Mouse (Mus musculus) liver, embryonic 15.5 days (tissue): ENCODE results near the gene Hps6. TPM values are rescaled to one million over a fixed set of nuclear protein-coding genes. Genes with fewer than 3 reads are reported as not detected.

Source experiments
- ATAC-seq: fragments of 200-750 bp; cut with Nextera tagmentation; 2 replicates; pipeline ENCODE4 v1.8.0; 2017; ENCODE audit warnings: moderate number of reproducible peaks, mild to moderate bottlenecking, moderate library complexity; ENCODE audit not compliant: insufficient read depth
- H3K27ac ChIP-seq: fragments of 300-500 bp; sonication (generic); replicated peaks from 2 replicates; pipeline ENCODE4 v1.5.1; 2015; ENCODE audit warnings: mild to moderate bottlenecking, inconsistent platforms
- H3K27me3 ChIP-seq: fragments of 300-500 bp; sonication (generic); 2 replicates; pipeline ENCODE4 v1.6.1; 2015; ENCODE audit warnings: mild to moderate bottlenecking, inconsistent platforms
- H3K36me3 ChIP-seq: fragments of 300-500 bp; sonication (generic); replicated peaks from 2 replicates; pipeline ENCODE4 v1.6.1; 2015; ENCODE audit warnings: moderate library complexity, mild to moderate bottlenecking, inconsistent platforms
- H3K4me1 ChIP-seq: fragments of 300-500 bp; sonication (generic); replicated peaks from 2 replicates; pipeline ENCODE4 v1.6.1; 2015; ENCODE audit warnings: inconsistent platforms
- H3K4me2 ChIP-seq: fragments of 300-500 bp; sonication (generic); 2 replicates; pipeline ENCODE4 v1.6.1; 2015; ENCODE audit warnings: moderate library complexity, mild to moderate bottlenecking, inconsistent platforms
- H3K4me3 ChIP-seq: fragments of 300-500 bp; sonication (generic); replicated peaks from 2 replicates; pipeline ENCODE4 v1.5.1; 2015; ENCODE audit warnings: mild to moderate bottlenecking, inconsistent platforms
- H3K9ac ChIP-seq: fragments of 300-500 bp; sonication (generic); 2 replicates; pipeline ENCODE4 v1.6.1; 2015; ENCODE audit warnings: moderate library complexity, mild to moderate bottlenecking, inconsistent platforms
- H3K9me3 ChIP-seq: fragments of 300-500 bp; sonication (generic); replicated peaks from 2 replicates; pipeline ENCODE4 v1.6.1; 2016; ENCODE audit warnings: inconsistent platforms
- WGBS: fragments of 180-500 bp; shearing (Covaris S2); methylation state at CpG from one replicate; pipeline ENCODE4 v1.1.7; 2015; ENCODE audit warnings: mixed read lengths; ENCODE audit not compliant: insufficient replicate concordance; 5-methylcytosine and 5-hydroxymethylcytosine counted together
- polyA plus RNA-seq: library from polyadenylated mRNA; unstranded; fragments of >200 nt; fragmentation: Nextera tagmentation; extraction: Ambion mirVana; gene quantifications from 2 replicates; pipeline ENCODE4 v1.2.1, GENCODE M21; 2015

Gene Hps6
- polyA plus RNA-seq, 1 experiment from 2014 or later = 3.2 TPM

- WGBS = 80% methylated on average over 10 of the region's 10 CpGs
These were observed 27.1 kb downstream of the Hps6 start for GRCm38 (mm10) chr19:46030196-46030983.

DNA sequence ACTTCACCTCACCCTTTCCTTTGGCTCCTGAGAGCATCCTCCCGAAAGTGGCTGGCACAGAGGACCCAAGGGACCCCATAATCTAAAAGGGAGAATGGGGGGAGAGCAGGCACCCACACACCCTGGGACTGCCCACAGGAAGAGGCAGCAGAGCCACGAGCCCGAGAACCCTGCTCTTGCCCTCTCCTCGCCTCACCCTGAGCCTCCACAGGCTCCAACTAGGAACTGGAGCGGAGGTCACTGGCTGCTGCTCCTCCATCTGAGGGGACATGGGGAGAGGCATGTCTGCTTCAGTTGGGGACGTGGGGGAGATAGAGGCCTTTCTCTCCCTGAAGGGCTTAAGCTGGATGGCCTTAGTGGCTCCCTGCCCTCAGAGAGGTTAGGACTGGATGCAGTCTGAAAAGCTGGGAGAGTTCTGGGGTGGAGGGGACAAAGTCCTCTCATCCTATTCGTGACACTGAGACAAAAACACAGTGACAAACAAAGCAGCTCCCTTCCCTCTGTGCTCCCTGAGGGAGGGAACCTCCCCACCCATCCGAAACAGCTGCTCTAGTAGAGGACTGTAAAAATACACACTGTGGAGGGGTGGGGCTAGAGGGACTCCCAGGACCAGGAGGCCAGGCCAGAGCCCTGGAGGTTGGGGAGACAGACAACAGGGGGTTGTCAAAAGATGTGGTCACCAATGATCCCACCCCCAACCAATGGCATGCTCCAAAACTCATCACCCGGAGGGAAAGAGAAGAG is 28.6 kb downstream of the Hps6 start:
- Histone ChIP-seq H3K9ac (no peak overlapping the region), H3K9me3 (no peaks in the 10 kb centered on the region), H3K4me1 (peaks cover 44% of the 10 kb centered on the region), H3K27ac (peak overlapping the region; percentile 54), H3K36me3 (peaks cover 62% of the 10 kb centered on the region), H3K4me3 (no peak overlapping the region), H3K27me3 (no peaks in the 10 kb centered on the region), H3K4me2 (no peak overlapping the region)
- WGBS = 63% methylated on average over 9 of the region's 9 CpGs
- peak; percentile 59; the same call in 1 of the 2 replicates for ATAC-seq

More at GRCm38 (mm10) chr19:46030196-46030983, 27.1 kb downstream of the Hps6 start:
- H3K4me1 ChIP-seq = peaks cover 32% of the 10 kb centered on the region
- no peak overlapping the region for H3K9ac ChIP-seq
- H3K36me3 ChIP-seq = peaks cover 47% of the 10 kb centered on the region
- H3K4me2 ChIP-seq = no peak overlapping the region
- H3K27me3 ChIP-seq = no peaks in the 10 kb centered on the region
- no peak overlapping the region for H3K4me3 ChIP-seq
- peak overlapping the region; percentile 38; the same call in 1 of the 2 replicates for H3K27ac ChIP-seq
- H3K9me3 ChIP-seq = no peaks in the 10 kb centered on the region
- no peak for ATAC-seq

DNA sequence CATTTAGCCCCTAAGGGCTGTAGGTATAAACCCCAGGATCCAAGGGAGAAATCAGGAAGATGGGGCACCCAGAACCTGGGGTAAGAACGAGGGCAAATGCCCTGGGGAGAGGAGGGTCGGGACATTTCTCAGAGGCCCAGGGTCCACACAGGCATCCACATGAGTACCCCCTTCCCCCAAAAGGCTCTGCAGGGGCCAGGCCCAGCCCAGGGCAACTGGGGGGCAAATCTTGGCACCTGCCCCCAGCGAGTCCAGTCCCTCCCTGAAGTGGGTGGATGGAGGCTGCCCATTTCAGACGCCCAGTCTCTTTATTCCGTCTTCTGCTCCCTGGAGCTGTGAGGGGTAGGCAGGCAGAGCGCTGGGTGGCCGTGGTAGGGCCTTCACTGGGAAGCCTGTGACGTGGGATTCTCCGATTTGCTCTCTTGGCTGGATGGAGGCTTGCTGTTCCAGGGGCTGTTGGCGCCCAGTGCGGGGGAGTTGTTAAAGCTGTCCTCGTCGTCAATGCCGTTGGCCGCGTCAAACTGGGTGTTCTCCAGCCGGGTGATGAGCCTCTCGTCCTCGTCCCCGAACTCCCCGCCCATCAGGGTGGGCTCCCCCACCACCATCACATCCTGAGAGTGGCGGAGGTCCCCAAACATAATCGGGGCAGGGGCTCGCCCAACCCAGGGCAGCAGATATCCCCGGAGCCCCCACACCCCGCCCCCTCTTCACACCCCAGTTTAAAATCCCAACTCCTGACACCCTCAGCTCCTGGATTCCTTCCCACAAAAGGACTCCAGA is 29.6 kb downstream of the Hps6 start:
- H3K9ac ChIP-seq = no peak overlapping the region
- H3K27me3 ChIP-seq = no peaks in the 10 kb centered on the region
- 85% methylated on average over 26 of the region's 26 CpGs for WGBS
- peaks cover 54% of the 10 kb centered on the region for H3K4me1 ChIP-seq
- H3K9me3 ChIP-seq = no peaks in the 10 kb centered on the region
- no peak for ATAC-seq
- no peak overlapping the region for H3K4me2 ChIP-seq
- peaks cover 63% of the 10 kb centered on the region for H3K36me3 ChIP-seq
- H3K27ac ChIP-seq = peak overlapping the region; percentile 54; the same call in 1 of the 2 replicates
- H3K4me3 ChIP-seq = no peak overlapping the region

DNA sequence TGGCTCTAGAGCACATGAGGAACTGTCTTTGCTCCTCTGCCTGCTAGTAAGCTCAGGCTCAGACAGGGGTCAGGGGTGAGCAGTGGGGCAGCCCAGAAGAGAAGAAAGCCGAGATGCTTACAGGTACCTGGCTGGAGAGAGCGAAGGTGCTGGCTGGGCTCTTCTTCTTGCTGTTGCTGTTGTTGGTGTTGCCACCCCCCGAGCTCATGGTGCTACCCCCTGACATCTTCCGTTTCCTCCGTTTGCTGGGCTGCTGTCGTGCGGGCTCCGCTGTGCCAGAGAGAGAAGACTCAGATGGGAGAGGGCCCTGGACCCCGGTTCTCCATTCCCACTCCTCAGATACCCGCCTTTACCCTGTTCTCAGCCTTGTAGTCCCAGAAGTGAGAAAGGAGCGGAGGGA is 30.6 kb downstream of the Hps6 start:
- Histone ChIP-seq H3K9ac (no peak overlapping the region), H3K36me3 (peaks cover 63% of the 10 kb centered on the region), H3K27ac (no peak overlapping the region), H3K4me1 (peaks cover 63% of the 10 kb centered on the region), H3K27me3 (no peaks in the 10 kb centered on the region), H3K4me2 (no peak overlapping the region), H3K9me3 (no peaks in the 10 kb centered on the region), H3K4me3 (no peak overlapping the region)
- 89% methylated on average over 11 of the region's 11 CpGs for WGBS
- no peak for ATAC-seq

- Histone ChIP-seq H3K9ac (0 out of 2 replicates have a peak overlapping the region, but pooled peaks have one; percentile 87), H3K27ac (peak overlapping the region; percentile 93), H3K4me2 (peak overlapping the region; percentile 99), H3K36me3 (peaks cover 58% of the 10 kb centered on the region), H3K27me3 (no peaks in the 10 kb centered on the region), H3K4me3 (peak overlapping the region; percentile 74), H3K4me1 (peaks cover 69% of the 10 kb centered on the region), H3K9me3 (no peaks in the 10 kb centered on the region)
- WGBS = 83% methylated on average over 13 of the region's 13 CpGs
- ATAC-seq = no peak
These were observed 32.7 kb downstream of the Hps6 start for GRCm38 (mm10) chr19:46035971-46036370.

GRCm38 (mm10) chr19:46036477-46037242 is 33.4 kb downstream of the Hps6 start:
- Histone ChIP-seq H3K4me2 (peak overlapping the region; percentile 99), H3K9me3 (no peaks in the 10 kb centered on the region), H3K9ac (peak overlapping the region; percentile 87), H3K4me3 (peak overlapping the region; percentile 74), H3K4me1 (peaks cover 74% of the 10 kb centered on the region), H3K36me3 (peaks cover 53% of the 10 kb centered on the region), H3K27ac (peak overlapping the region; percentile 93), H3K27me3 (no peaks in the 10 kb centered on the region)
- 42% methylated on average over 13 of the region's 13 CpGs for WGBS
- no peak for ATAC-seq

GRCm38 (mm10) chr19:46037243-46037924 is 34.1 kb downstream of the Hps6 start:
- peak overlapping the region; percentile 99 for H3K4me2 ChIP-seq
- no peaks in the 10 kb centered on the region for H3K9me3 ChIP-seq
- ATAC-seq = peak; percentile 69
- no peaks in the 10 kb centered on the region for H3K27me3 ChIP-seq
- peaks cover 46% of the 10 kb centered on the region for H3K36me3 ChIP-seq
- H3K9ac ChIP-seq = peak overlapping the region; percentile 87
- peak overlapping the region; percentile 74 for H3K4me3 ChIP-seq
- WGBS = 11% methylated on average over 6 of the region's 6 CpGs
- H3K27ac ChIP-seq = peak overlapping the region; percentile 93
- peaks cover 74% of the 10 kb centered on the region for H3K4me1 ChIP-seq

DNA sequence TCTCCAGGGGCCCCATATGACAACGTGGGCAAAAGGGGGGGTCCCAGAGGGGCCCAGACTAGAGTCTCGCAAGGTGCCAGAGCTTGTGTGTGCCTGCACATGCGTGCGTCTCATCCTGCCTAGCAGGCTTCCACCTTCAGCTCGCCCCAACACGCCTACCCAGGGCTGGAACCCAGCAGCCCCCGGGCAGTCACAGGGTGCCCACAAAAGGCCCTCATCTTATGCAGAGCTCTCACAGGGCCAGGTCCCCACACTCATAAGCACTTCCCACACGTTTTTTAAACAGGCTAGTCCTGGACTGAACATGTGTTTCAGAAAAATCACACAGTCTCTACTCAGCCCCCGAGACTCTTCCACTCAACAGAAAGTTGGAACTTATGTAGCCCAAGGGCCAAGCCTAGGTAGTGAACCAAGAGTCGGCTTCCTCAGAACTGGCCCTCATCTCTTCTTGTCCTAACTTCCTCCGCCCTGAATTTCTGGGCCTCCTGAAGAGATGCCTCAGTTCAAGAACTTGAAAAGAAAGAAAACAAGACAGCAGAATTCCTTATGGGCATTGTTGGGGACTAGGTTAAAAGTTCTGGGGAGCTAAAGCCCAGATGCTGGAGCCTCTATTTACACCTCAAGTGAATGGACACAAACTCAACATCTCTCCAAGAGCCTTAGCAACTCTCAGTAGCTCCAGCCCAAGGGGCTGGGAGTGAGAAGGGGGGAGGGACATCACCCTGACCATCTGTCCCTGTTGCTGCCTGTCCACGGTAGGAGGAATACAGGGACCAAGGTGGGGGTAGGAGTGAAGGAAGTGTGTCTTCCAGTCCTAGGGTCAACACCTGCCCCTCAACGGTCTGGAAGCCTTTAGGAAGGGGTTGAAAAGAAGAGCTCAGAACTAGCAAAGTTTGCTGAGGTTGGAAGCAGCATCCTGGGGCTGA is 34.9 kb downstream of the Hps6 start:
- Histone ChIP-seq H3K4me3 (peak overlapping the region; percentile 74), H3K9me3 (no peaks in the 10 kb centered on the region), H3K27me3 (no peaks in the 10 kb centered on the region), H3K4me2 (peak overlapping the region; percentile 99), H3K27ac (peak overlapping the region; percentile 93), H3K9ac (peak overlapping the region; percentile 87), H3K36me3 (peaks cover 38% of the 10 kb centered on the region), H3K4me1 (peaks cover 76% of the 10 kb centered on the region)
- no peak for ATAC-seq
- 8% methylated on average over 13 of the region's 13 CpGs for WGBS

DNA sequence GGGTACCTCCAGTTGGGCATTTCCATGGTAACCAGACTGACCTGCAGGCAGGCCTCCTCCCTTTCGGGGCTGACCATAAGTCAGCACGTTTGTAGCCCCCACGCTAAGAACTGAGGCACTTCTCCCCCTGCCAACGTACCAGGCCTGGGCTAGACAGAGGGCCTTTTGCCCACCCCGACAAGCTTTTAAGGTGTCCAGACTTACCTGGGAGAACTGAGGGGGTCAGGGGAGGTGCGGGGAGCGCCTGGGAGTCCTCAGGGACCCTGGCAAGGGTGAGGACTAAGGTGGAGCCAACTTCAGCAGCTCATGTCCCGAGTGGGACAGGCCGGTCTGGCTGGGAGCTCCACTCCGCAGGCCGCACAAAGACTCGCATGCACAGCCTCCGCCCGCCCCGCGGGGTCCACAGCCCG is 35.5 kb downstream of the Hps6 start:
- WGBS = 0% methylated on average over 17 of the region's 17 CpGs
- peak; percentile 25 for ATAC-seq
- peaks cover 31% of the 10 kb centered on the region for H3K36me3 ChIP-seq

More for the DNA sequence above, 35.5 kb downstream of the Hps6 start:
- no peaks in the 10 kb centered on the region for H3K27me3 ChIP-seq
- peak overlapping the region; percentile 93 for H3K27ac ChIP-seq
- H3K9ac ChIP-seq = peak overlapping the region; percentile 87
- H3K9me3 ChIP-seq = no peaks in the 10 kb centered on the region
- H3K4me1 ChIP-seq = peaks cover 83% of the 10 kb centered on the region
- H3K4me2 ChIP-seq = peak overlapping the region; percentile 99
- peak overlapping the region; percentile 74 for H3K4me3 ChIP-seq
